Mouse (Mus musculus): ENCODE data around the gene Dmrta2. TPM values are rescaled to one million over a fixed set of nuclear protein-coding genes. Genes with fewer than 3 reads are reported as not detected.
A peak's percentile ranks its signal among the peaks of the same experiment; 100 is the strongest.

The Dmrta2 gene
- polyA plus RNA-seq, 1 experiment from 2014 or later = 0.86 TPM

GRCm38 (mm10) chr4:110021956-110022625 lies 44.2 kb downstream of the Dmrta2 start:
- H3K27me3 ChIP-seq (ENCODE audit: control insufficient read depth, insufficient read depth, low read length) = no peaks in the 10 kb centered on the region; the same call in 1 of the 2 replicates
- no peaks in the 10 kb centered on the region for H3K4me1 ChIP-seq (ENCODE audit: control insufficient read depth, insufficient read depth, low read length)
- H3K27ac ChIP-seq (replicated peaks; ENCODE audit: low read depth, low read length) = no peak overlapping the region
- ATAC-seq (replicated peaks; ENCODE audit: insufficient number of reproducible peaks, low FRiP score, low TSS enrichment, low read depth) = no peak
- no peaks in the 10 kb centered on the region for H3K36me3 ChIP-seq (replicated peaks; ENCODE audit: control insufficient read depth, insufficient read depth, low read depth, low read length)
- H3K4me2 ChIP-seq (ENCODE audit: low read depth, low read length) = no peak overlapping the region
- no peaks in the 10 kb centered on the region for H3K9me3 ChIP-seq (replicated peaks; ENCODE audit: control insufficient read depth, low read length)
- no peak overlapping the region for H3K4me3 ChIP-seq (ENCODE audit: low read depth, low read length)
- 17% methylated on average over 25 of the region's 25 CpGs for WGBS
- no peak overlapping the region for H3K9ac ChIP-seq (replicated peaks; ENCODE audit: low read length)
- DNase-seq (ENCODE audit: low spot score) = peak; percentile 89

DNA sequence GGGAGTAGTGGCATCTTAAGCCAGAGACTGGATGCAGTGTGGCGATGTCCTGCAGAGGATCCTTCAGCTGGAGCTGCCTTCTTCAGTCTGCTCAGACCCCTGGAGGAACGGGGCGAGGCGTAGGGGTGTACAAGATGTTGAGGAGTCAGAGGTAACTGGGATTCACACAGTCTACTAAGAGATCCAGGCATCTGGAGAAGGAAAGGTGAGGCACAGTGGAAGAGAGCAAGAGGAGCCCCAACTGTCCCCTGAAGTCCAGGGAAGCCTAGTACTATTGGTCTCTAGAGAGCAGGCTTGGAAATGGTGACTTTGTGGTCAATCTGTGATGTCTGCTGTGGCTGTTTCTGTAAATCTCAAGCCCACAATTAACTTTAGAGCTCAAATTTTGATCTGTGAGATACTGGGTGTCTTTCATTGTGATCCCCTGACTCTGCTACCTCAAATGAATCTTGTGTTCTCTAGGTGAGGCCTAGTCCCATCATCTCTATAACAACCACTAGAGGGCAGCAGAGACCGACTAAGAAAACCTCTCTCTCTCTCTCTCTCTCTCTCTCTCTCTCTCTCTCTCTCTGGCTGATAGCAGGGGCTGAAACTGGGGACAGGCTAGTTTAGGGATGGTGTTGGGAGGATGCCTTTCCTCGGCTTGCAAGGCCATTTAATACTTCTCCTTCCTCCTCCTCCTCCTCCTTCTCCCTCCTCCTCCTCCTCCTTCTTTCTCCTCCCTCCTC lies 50.8 kb downstream of the Dmrta2 start:
- Histone ChIP-seq H3K9me3 (replicated peaks; ENCODE audit: control insufficient read depth, low read length) (no peaks in the 10 kb centered on the region; the same call in 1 of the 2 replicates), H3K9ac (replicated peaks; ENCODE audit: low read length) (no peak overlapping the region), H3K4me1 (ENCODE audit: control insufficient read depth, insufficient read depth, low read length) (no peaks in the 10 kb centered on the region), H3K36me3 (replicated peaks; ENCODE audit: control insufficient read depth, insufficient read depth, low read depth, low read length) (no peaks in the 10 kb centered on the region), H3K27me3 (ENCODE audit: control insufficient read depth, insufficient read depth, low read length) (no peaks in the 10 kb centered on the region), H3K27ac (replicated peaks; ENCODE audit: low read depth, low read length) (no peak overlapping the region), H3K4me3 (ENCODE audit: low read depth, low read length) (no peak overlapping the region), H3K4me2 (ENCODE audit: low read depth, low read length) (no peak overlapping the region)
- ATAC-seq (replicated peaks; ENCODE audit: insufficient number of reproducible peaks, low FRiP score, low TSS enrichment, low read depth) = peak; percentile 67; the same call in 1 of the 2 replicates
- DNase-seq (ENCODE audit: low spot score) = peak; percentile 76
- WGBS = 62% methylated on average over 6 of the region's 6 CpGs

- DNase-seq (ENCODE audit: low spot score) (no peak), ATAC-seq (replicated peaks; ENCODE audit: insufficient number of reproducible peaks, low FRiP score, low TSS enrichment, low read depth) (no peak)
- no peaks in the 10 kb centered on the region; the same call in 1 of the 2 replicates for H3K9me3 ChIP-seq (replicated peaks; ENCODE audit: control insufficient read depth, low read length)
- H3K27ac ChIP-seq (replicated peaks; ENCODE audit: low read depth, low read length) = no peak overlapping the region
- H3K4me1 ChIP-seq (ENCODE audit: control insufficient read depth, insufficient read depth, low read length) = no peaks in the 10 kb centered on the region
- 78% methylated on average over 1 of the region's 1 CpGs for WGBS
- no peaks in the 10 kb centered on the region for H3K27me3 ChIP-seq (ENCODE audit: control insufficient read depth, insufficient read depth, low read length)
- H3K9ac ChIP-seq (replicated peaks; ENCODE audit: low read length) = no peak overlapping the region
- H3K4me2 ChIP-seq (ENCODE audit: low read depth, low read length) = no peak overlapping the region
- no peak overlapping the region for H3K4me3 ChIP-seq (ENCODE audit: low read depth, low read length)
- H3K36me3 ChIP-seq (replicated peaks; ENCODE audit: control insufficient read depth, insufficient read depth, low read depth, low read length) = no peaks in the 10 kb centered on the region
These were observed 51.6 kb downstream of the Dmrta2 start for GRCm38 (mm10) chr4:110029446-110029845.
